Mouse (Mus musculus): ENCODE measurements around the gene Fam169a. TPM values are rescaled to one million over a fixed set of nuclear protein-coding genes. Genes with fewer than 3 reads are reported as not detected.

The Fam169a gene
- polyA plus RNA-seq (2012; ENCODE audit: low replicate concordance): 0.05 TPM in 1 of 2 replicates, not detected in the other

DNA sequence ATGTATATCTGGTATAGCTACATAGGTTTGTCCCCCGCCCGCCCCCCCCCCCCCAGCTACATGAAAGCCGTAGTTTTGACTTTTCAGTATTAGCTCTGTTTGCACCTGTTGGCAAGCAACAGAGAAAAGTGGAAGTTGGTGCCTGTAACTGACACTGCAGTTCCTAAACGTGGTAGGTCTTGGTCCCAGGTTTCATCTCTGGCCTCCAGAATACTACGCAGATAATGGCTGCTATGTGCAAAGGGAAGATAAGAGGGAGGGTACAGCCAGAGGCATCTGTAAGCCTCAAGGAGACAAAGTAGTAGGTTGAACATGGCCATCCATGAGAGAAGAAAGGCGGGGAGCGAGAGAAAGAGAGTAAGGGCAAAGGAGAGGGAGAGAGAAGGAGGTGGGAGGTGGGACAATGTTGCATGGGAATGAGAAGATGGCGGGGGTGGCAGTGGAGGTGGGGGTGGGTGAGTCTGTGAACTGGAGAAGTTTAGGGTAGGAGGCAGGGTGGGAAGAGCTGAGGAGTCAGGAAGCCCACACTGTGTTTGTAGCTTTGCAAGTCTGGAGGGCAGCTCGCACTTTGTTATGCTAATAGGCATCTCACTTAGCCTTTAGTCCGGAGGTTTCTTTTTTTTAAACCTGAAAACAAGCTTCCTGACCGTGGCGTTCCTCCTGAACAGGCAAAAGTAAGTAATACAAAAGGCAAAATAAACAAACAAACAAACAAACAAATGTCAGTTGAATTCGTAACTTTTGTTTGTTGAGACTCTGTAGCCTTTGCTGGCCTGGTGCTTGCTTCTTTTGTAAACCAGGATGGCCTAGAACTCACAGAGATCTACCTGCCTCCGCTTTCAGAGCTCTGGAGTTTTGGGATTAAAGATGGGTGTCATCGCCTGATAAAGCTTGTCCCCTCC lies at the start of gene Fam169a:
Gene Fam169a (plus strand): TSS at position 638 of the 902 bp plus-strand sequence.

DNA sequence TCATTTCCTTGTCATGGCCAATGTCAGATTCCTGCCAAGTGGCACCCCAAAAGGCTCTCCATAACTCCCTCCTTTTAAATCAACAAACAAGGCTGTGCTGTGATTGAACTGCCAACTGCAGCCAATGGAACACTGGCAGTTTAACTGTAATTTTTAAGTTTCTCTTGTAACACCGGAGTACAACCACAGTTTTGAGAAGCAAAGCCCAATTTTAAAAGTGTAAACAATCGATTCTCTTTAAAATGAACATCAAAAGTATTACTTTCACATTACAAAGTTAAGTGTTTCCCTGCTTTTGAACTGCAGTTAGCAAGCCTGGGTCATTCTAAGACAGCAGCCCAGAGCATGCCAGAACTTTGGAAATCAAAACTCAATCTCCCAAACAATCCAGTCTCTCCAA lies 32.8 kb upstream of the Fam169a start, which contains the start of gene 1700029F12Rik:
Gene 1700029F12Rik (minus strand): TSS at position 101 of the 400 bp plus-strand sequence.

DNA sequence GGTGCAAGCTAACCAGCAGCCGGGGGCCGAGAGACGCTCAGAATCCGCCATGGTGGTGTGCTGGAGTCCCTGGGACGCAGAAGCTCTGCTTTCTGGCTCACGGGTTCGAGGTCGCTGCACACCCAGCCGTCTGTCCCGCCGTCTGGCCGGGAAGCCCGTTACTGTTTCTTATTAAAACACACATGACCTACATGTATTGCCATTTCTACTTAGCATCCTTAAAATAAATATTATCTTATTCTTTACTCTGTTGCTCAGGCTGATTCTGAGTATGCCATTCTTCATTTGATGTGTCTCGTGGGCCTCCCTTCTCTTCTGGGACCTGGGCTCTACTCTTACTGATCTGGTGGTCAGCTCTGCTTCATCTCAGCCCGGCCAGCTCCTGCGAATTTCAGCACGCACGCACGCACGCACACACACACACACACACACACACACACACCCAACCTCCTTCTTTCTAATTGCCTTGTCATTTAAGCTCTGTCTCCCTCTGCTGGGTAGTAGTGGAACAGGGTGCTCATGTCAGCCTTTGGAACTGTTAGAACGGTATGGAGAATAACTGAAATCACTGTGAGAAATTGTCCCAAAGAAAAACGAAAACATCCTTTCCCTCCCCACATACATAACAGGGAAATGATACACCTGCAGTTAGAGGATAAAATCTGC lies 32.2 kb downstream of the Fam169a start, which contains the start of gene Gm6169:
Gene Gm6169 (minus strand): TSS at position 51 of the 666 bp plus-strand sequence.

DNA sequence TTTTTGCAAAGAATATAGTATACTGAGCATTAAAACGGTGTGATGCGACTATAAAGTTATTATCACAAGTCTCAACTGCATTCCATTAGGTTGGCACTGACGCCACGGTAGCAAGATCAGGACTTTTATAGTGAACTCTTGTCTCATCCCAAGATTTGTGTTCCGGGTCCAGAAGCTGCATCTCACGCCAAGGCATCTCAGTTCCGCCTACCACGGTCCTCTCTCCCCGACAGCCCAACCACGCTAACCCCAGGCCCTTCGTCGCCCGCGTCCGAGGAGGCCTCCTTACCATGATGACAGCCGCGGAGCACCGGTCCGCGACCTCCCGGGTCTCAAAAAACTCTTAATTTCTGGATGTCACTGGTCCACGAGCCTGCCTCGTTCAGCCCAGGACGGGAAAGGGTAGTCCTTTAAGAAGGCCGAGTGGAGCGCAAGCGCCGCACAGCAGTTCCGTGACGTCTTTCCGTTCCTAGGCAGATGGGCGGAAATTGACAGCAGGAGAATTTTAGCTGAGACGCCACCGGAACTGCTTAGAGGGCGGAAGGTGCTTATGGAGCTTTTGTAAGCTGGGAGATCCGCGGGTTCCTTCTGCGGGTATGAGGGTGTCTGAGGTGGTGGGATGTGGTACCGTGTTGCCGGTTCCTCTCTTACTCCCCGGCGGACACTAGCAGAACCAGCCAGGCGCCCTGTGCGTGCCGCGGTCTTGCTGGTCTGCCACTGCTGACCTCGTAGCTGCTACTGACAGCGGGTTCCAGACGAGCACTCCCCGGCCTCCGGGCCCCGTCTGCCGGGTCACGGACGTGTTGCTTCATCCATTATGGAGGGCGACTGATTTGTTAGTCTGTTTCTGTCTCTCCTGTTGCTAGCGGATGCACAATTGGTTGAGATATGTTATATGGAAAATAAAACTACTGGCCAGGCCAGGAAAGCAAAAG lies 70.6 kb downstream of the Fam169a start, which contains the start of the genes Gfm2 and Nsa2:
Gene Gfm2 (plus strand): TSS at position 472 of the 935 bp plus-strand sequence.
Gene Nsa2 (minus strand): TSS at position 472 of the 935 bp plus-strand sequence.

Other genes with a start within 250 kb of the Fam169a start
- not detected in 2 replicates for gene Gcnt4, start 142.6 kb upstream of the Fam169a start, polyA plus RNA-seq (2012; ENCODE audit: low replicate concordance)
- not detected in 2 replicates for gene 1700029F12Rik, start 32.9 kb upstream of the Fam169a start, polyA plus RNA-seq (2012; ENCODE audit: low replicate concordance)
- not detected in 2 replicates for gene Gm6169, start 32.0 kb downstream of the Fam169a start, polyA plus RNA-seq (2012; ENCODE audit: low replicate concordance)
- 2.1 and 13.3 TPM in 2 replicates for gene Gfm2, start 70.7 kb downstream of the Fam169a start, polyA plus RNA-seq (2012; ENCODE audit: low replicate concordance)
- 8.5 and 12.6 TPM in 2 replicates for gene Nsa2, start 70.7 kb downstream of the Fam169a start, polyA plus RNA-seq (2012; ENCODE audit: low replicate concordance)
- 19.1 and 19.5 TPM in 2 replicates for gene Hexb, start 131.1 kb downstream of the Fam169a start, polyA plus RNA-seq (2012; ENCODE audit: low replicate concordance)
- 1.1 and 2.6 TPM in 2 replicates for gene Enc1, start 173.8 kb downstream of the Fam169a start, polyA plus RNA-seq (2012; ENCODE audit: low replicate concordance)